Mouse (Mus musculus) heart, adult 11 months (tissue): ENCODE data around the gene Ldlrad3.

ENCODE experiments used
- DNase-seq: peaks from one replicate; pipeline ENCODE4 v3.0.0; 2022

The Ldlrad3 gene

DNA sequence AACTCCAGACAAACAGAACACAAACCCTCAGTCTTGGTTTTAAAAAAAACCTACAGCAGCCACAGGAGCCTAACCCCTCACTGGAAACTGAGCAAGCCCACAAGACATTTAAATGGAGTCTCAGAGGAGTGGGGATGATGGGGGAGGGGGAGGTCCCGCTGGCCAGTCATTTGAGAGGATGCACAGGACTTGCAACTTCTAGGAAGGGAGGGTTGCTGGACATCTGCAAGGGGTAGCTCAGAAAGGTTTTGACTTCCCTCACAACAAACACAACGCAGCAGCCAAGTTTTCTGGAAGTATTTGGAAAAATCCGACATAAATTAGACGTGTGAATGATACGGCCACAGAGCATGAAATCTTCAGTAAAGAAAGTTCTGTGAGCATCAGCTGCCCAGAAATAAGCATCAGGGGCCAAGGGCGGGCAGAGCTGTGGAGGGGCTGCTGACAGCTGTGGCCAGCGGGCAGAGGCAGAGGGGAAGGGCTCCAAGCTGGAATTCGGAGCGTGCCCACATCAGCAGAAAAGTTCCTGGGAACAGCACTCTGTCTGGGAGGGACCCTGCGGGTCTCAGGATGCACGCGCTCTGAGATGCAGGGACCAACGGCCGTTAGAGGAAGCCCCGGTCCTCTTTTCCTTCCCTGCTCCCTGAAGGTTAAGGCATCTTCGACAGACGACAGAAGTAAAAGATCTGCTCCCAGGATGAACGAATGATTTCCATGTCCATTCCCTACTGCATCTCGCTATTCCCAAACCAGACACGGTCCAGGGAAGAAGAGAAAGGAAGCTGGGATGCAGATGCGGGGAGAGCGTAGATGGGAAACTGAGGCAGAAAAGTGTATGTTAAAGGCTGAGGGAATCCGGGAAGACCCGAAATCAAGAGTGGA is 875 bp downstream of the Ldlrad3 start:
- peak; percentile 92 for DNase-seq

GRCm38 (mm10) chr2:102183720-102184480 is 2.3 kb downstream of the Ldlrad3 start:
- no peak for DNase-seq

- DNase-seq, result no peak
These were observed 4.7 kb downstream of the Ldlrad3 start for GRCm38 (mm10) chr2:102181459-102181858.

- no peak for DNase-seq
These were observed 9.8 kb downstream of the Ldlrad3 start for GRCm38 (mm10) chr2:102176434-102176772.

DNA sequence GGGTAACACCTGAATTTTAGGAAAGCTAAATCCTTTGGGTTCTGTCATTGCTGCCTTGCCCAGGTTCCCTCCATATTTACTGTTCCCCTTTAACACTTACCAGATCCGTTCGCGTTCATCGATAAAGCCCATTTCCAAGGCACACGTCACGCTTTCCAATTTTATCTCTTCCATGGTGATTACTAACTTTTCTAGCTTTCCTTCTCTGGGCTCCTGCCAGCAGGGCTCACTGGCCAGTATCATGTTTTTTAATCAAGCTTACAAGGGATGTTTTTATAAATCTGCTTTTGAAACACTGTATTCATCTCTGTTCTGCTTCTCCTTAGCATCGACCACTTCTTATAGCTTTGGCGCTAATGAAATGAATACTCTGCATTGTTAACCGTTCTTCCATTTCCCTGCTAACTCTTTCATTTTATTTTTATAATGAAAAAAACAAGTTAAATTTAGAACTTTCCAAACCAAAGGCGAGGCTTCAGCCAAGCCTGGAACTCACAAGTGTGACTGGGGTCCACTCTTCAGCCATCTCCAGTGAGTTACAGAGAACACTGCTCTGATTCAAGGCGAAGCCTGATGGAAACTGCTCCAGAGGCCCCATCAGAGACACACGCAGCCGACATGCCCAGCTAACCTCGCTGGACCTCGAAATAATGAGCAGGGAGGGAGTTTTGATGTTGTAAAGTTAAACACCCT is 10.3 kb downstream of the Ldlrad3 start:
- DNase-seq, result no peak

GRCm38 (mm10) chr2:102172458-102172857 is 13.7 kb downstream of the Ldlrad3 start:
- no peak for DNase-seq

DNA sequence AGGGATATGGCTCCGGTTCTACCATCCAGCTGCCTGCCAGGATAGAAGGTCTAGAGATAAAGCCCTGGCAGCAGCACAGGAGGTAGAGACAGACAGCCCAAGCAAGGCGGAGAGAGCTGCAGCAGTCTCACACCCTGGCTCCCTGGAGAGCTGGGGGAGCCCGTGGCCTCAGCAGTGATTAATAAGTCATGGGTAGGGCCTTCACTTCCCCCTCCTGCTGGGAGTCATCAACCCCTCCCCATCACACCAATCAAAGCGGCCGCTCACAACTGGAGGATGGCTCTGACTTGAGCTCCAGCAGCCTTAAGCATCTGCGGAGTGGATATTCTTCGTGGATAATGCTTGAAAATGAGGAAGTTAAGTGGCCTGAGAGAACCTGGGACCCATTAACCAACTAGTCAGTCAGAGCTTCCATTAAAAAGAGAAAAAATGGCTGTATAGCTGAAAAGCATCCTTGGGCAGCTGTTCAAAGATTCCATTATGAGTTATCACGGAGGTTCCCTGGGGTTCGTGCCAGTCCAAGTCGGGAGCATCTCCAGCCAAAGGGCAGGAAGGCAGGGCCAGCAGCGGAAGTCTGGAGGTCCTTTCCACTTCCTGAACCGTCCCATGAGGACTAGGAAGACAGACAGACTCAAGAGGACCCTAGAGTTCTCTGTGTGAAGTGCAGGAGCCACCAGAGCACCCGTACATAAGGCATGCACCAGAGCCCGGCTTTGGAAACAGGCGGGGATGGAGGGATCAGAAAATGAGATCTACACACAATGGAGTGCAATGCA is 19.4 kb downstream of the Ldlrad3 start:
- DNase-seq, result peak; percentile 94

DNA sequence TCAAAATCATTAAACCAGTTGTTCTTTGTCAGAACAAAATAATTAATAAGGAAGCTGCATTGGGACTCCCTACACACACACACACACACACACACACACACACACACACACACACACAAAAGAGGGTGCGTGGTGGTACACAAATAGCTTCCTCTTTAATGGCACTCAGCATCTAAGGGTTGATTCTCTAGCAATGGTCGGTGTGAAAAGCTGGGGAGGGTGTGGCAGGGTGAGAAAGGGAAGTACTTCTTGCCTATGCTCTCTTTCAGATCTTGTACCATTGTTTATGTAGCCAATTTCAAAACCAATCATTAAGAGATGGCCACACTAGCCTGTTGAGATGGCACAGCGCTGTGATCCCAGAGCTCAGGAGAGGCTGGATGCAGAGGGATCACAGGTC is 23.1 kb downstream of the Ldlrad3 start:
- DNase-seq, result no peak

- DNase-seq, result no peak
These were observed 28.6 kb downstream of the Ldlrad3 start for GRCm38 (mm10) chr2:102157555-102157954.

GRCm38 (mm10) chr2:102157010-102157409 is 29.2 kb downstream of the Ldlrad3 start:
- DNase-seq, result no peak

DNA sequence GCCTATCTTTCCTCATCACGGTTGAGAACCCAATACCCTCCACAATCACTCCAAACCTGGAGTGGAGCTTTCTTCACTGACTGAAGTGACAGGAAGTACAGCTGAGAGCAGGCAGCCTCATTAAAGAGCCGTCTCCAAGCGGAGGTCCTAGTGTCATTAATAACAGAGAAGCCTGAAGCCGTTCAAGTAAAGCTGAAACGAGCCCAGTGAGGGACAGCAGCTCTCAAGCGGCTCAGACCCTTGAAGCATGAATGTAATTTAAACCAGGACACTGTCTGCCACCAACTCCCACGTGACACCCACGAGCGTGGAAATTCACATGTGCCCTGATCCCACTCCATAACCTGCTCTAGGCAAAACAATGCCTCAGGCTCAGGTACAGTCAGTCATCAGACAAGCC is 29.7 kb downstream of the Ldlrad3 start:
- DNase-seq, result no peak

- no peak for DNase-seq
These were observed 30.7 kb downstream of the Ldlrad3 start for GRCm38 (mm10) chr2:102155306-102156015.

DNA sequence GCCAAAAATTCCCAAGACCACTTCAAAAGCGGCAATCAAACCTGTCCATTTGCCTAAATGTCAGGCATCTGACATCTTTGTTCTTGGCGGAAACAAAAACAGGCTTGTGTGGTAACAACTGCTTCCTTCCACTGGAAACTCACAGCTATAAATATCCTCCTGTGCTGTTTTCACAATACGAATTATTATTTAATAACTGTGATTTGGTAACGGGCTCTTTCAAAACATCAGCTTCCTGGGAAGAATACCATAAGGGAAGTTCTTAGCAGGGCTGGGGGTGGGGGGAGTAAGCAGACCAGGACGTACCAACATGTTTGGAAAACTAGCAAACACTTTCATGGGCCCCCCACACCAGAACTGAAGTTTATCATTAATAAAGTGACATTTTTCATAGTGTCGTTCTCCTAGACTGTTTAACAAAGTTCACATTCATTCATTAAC is 31.4 kb downstream of the Ldlrad3 start:
- DNase-seq, result no peak

- no peak for DNase-seq
These were observed 31.9 kb downstream of the Ldlrad3 start for GRCm38 (mm10) chr2:102154328-102154727.

DNA sequence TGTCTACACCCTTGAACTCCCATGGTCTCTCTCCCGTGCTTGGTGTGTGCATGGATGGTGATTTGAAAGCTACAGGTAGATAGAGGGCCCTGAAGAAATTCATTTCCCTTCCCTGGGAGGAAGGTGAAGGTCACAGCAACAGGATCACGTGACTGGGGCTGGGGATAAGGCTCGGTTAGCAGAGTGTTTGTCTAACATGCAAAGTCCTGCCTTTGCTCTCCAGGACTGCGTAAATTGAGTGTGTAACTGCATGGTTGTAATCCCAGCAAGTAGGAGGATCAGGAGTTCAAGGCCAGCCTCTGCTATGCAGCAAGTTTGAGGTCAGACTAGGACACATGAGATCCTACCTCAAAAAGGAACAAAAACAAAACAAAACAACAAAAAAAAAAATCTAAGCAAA is 32.7 kb downstream of the Ldlrad3 start:
- no peak for DNase-seq

- DNase-seq, result no peak
These were observed 33.3 kb downstream of the Ldlrad3 start for GRCm38 (mm10) chr2:102152851-102153250.

GRCm38 (mm10) chr2:102149058-102149457 is 37.1 kb downstream of the Ldlrad3 start:
- DNase-seq, result no peak

DNA sequence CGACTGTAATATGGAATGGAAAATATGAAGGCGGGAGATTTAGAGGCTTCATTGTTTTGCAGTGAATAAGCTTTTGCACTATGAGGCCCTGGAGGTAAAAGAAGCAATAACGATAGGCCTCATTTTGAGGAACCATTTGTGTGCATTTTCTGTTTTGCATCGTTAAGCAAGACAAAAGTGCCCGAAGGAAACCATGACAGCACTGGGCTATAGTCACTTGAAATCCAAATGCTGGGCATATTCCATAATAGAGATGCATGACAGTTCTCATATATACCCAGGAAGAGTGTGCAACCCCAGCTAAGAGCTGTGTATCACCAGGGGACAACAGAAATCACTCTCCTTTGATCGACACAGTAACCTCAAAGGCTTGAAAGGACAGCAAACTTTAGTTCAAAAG is 38.1 kb downstream of the Ldlrad3 start:
- no peak for DNase-seq

GRCm38 (mm10) chr2:102147561-102147960 is 38.6 kb downstream of the Ldlrad3 start:
- DNase-seq, result no peak

GRCm38 (mm10) chr2:102146386-102146785 is 39.8 kb downstream of the Ldlrad3 start:
- DNase-seq, result no peak

DNA sequence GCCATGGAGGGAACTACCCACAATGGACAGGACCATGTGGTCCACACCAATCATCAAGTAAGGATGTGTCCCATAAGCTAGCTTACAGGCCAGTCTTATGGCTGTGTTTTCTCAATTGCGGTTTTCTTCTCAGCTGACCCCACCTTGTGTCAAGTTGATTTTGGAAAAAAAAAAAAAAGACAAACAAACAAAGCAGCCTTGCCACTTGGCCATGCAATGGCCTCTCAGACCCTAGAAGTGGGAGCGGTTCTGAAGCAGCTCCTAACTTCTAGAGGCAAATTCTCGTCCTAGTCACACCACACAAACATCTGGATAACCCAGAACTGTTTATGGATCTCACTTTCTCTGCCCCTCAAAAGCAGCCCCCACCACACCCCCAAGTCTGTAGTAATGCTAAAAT is 41.1 kb downstream of the Ldlrad3 start:
- DNase-seq, result no peak

DNA sequence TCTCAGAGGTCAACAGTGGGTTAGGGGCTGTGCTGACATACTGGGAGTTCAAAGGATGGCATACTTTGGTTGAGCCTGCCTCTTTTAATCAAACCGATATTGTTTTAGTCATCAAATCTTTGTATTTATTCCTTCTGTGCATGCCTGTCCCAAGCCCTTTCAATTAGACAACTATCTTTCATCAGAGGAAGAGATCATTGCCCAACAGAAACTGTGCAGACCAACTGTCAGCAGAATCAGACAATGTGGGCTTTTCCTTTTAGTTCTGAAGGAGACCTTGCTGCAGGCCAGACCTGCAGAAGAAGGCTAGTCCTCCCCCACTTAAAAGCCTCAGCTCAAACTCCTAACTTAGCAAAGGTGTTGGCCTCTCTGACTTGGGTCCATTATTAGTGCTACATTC is 41.9 kb downstream of the Ldlrad3 start:
- no peak for DNase-seq
